Mouse (Mus musculus) layer of hippocampus, adult 11-12 months (tissue): ENCODE measurements around the gene Slc25a43.
"Not testable (repeated sequence)": the region's sequence is repeated elsewhere in the genome, so short reads cannot be mapped to it uniquely, and the experiment has no call there.

Source experiments
- DNase-seq: peaks from one replicate; pipeline ENCODE4 v3.0.0; 2022; ENCODE audit warnings: low spot score

The Slc25a43 gene

DNA sequence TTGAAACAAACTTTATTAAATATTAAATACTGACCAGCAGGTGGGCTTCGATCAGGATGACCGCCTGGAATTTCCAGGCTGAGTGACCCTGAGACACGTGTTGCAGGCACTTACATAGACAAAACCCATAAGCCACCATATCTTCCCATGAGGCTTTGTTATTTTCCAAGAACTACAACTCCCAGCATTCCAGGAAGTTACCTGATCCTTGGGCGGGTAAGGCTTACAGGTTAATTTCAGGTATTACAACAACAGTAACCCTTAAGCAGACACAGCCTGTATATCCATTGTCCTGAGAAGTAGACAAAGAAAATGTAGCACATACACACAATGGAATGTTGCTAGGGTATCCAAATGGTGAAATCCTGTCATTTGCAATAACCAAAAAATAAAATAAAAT is 45.9 kb downstream of the Slc25a43 start:
- DNase-seq = no peak

- DNase-seq = no peak
Measured at GRCm38 (mm10) chrX:36794571-36794970, 51.1 kb downstream of the Slc25a43 start.

- peak; percentile 82 for DNase-seq
Measured at GRCm38 (mm10) chrX:36795424-36796162, 52.1 kb downstream of the Slc25a43 start, which contains the start of gene Slc25a5. Slc25a5 (plus strand) TSS chrX:36795651.

GRCm38 (mm10) chrX:36796163-36796581 is 52.7 kb downstream of the Slc25a43 start:
- peak; percentile 87 for DNase-seq

GRCm38 (mm10) chrX:36796734-36797133 is 53.3 kb downstream of the Slc25a43 start:
- not testable (repeated sequence) for DNase-seq

GRCm38 (mm10) chrX:36799131-36799879 is 55.8 kb downstream of the Slc25a43 start:
- no peak for DNase-seq

DNA sequence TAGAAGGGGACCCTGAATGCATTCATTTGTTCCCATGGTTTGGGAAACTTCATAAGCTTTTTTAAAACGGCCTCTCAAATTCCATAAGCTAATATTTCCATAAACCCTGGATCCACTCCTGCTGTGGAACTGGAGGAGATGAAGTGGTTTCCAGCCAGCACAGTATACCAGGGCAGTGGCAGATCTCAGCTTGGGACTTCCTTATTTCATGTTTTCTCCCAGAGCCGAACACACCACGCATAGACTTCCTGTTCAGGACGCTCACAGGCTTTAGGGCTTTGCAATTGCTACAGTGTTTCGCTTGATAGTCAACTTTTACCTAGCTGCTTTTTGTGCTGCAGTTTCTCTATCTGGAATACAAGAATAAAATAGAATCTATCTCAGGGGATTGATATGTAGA is 59.7 kb downstream of the Slc25a43 start:
- no peak for DNase-seq

- no peak for DNase-seq
Measured at GRCm38 (mm10) chrX:36804196-36804595, 60.7 kb downstream of the Slc25a43 start.

GRCm38 (mm10) chrX:36805466-36806235 is 62.2 kb downstream of the Slc25a43 start:
- DNase-seq = no peak

DNA sequence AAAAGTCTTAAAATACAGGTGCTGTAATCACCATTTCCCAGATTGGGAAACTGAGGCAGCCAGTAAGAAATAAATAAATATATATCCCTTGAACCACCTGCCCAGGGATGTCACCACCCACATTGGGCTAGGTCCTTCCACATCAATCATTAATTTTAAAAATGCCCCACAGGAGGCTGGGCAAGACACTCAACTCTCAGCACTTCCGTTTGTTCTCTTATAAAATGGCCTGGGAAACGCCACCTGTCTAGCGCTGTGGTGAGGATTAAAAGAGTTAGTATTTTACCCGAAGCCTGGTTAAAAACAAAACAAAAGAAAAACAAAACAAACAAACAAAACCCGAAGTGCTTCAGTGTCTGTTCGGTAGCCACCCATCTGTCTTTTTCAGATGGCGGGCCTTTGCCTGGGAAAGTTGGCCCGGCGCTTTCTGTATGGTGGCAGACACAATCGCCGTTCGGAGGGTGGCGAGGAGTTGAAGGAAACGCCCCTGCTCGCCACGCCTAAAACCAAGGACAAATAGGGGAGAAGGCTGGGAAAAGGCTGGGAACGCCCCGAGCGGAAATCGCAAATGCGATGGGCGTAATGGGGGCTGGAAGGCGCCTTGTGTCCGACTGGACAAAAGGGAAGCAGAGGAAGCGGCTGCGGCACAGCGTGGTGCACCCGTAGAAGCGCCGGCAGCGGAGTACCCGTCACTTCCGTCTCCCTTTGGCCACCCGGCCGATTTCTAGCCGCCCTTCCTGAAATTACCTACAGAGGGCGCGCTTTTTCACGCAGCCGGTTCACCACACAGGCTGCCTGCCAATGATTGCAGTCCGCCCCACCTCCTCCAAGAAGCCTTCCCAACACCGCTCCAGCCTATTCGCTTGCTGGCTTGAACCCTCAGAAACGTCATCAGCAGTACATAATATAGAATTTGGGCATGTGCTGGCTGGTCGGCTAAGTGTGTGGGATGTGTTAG is 64.2 kb downstream of the Slc25a43 start:
- peak; percentile 91 for DNase-seq

DNA sequence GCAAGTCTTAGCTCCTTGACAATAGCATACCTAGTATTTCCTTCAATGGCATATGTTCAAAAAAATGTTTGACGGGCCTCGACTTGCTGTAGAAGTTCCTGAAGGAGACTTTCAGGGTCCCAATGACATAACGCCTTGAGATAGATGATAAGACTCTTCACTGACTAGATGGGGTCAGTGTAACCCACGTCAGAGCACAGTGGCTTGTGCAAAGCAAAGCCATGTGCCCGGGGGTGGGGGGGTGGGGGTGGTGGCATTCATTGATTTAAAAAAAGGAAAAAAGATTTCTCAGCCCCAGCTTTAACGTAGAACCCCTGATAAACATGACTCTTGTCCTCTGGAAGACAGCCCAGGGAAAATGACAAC is 64.8 kb downstream of the Slc25a43 start:
- no peak for DNase-seq

- no peak for DNase-seq
Measured at GRCm38 (mm10) chrX:36811377-36811776, 67.9 kb downstream of the Slc25a43 start.

DNA sequence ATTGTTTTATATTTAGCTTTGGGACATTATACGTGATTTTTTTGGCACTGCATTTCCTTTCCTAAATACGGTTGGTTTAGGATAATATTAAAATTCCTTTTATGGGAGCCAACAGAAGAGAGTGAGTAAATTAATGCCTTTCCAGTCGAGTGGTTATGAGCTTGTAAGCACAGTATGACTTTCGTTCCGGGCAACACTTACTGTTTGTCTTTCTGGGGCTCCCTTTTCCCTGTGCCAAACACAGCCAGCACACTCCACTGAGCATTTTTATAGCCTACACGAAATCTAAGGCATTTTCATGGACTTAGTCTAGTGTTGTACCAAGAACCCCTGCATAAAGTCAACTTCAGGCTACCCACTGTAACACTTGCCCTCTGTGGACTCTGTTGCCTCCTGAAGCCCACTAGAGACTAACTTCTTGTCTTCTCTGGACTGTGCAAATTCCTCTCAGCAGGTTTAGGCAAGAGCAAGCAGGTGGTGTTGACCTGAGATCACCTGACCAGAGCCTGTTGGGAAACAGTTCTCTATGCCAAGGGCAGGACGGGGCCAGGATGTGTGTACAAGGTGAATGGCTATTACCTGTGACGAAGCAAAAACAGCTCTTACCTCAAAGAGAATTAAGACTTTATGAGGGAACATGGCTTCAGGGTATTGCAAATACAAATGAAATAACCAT is 70.8 kb downstream of the Slc25a43 start:
- DNase-seq = no peak

GRCm38 (mm10) chrX:36815022-36815421 is 71.6 kb downstream of the Slc25a43 start:
- DNase-seq = no peak

DNA sequence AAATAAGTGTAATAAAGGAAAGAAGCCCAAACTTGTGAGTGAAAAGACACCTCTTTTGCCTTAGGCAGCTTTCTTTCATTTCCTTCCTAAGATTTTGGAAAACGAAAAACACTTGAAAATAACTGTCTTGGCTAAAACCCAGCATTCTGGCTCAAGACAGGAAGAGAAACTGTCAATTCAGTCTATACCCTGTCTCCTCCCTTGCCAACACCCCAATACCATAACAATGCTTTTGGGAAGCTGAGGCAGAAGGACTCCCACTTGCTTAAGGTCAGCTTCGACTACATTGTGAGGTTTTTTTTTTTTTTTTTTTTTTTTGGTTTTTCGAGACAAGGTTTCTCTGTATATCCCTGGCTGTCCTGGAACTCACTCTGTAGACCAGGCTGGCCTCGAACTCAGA is 72.0 kb downstream of the Slc25a43 start:
- DNase-seq = no peak

DNA sequence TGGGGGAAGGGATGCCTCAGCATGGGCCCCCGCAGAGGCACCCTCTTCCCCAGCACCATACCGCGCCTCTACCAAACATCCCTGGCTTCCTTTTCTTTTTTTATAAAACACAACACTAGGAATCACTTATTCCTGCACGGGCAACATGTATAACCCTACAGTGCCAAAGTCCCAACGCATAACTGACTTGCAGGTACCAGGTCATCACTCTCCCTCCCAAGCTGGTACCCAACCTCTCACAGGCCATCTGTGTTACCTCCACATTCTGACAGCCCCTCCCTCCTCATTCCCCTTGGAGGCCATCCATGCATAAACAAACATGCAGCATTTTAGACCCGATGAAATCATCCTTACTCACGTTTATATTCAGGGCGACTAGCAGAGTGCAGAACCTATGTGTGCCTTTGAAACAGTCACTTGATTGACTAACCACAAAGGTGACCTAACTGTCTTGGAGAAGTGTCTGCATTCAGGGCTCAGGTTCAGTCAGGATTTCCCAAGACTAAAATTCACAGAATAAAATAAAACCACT is 73.0 kb downstream of the Slc25a43 start:
- no peak for DNase-seq

- DNase-seq = no peak
Measured at GRCm38 (mm10) chrX:36816953-36817441, 73.5 kb downstream of the Slc25a43 start.

GRCm38 (mm10) chrX:36819575-36819974 is 76.1 kb downstream of the Slc25a43 start:
- no peak for DNase-seq

DNA sequence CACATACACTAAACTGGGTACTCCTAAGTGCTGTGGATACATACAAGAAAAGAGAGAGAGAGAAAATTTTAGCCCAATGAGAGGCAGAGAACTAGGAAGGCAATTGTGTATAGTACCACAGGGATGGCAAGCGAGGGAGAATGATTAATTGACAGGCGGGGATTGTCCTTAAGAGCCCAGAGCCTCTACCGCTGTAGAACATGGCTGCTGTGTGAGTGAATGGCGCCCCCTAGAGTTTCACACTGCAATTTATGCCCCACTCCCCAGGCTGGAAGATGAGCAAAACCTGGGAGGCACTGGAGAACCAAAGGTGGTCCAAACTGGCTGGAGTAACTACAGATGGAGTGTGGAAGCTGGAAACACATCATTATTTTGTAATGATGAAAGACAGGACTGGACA is 76.7 kb downstream of the Slc25a43 start:
- DNase-seq = peak; percentile 37

- DNase-seq = no peak
Measured at GRCm38 (mm10) chrX:36823932-36824711, 80.7 kb downstream of the Slc25a43 start.
